Mouse (Mus musculus) spleen, adult 2 months (tissue): ENCODE measurements around the gene Prim2.

Source experiments
- CTCF ChIP-seq: fragments of 200-500 bp; IDR thresholded peaks from 2 replicates; pipeline ENCODE4 v1.5.1; 2011; ENCODE audit warnings: mild to moderate bottlenecking, inconsistent platforms; ENCODE audit not compliant: insufficient read depth, insufficient read length, insufficient replicate concordance; ENCODE audit errors: extremely low read depth
- POLR2A ChIP-seq: fragments of 200-500 bp; IDR thresholded peaks from 2 replicates; pipeline ENCODE4 v1.6.1; 2011; ENCODE audit warnings: low read depth, low read length, inconsistent platforms

GRCm38 (mm10) chr1:33599698-33600097 is 69.9 kb downstream of the Prim2 start:
- TF ChIP-seq POLR2A (no peak), CTCF (no peak)
